Mouse (Mus musculus) A20 (cell line): ENCODE results near the gene Gdap1l1.
A peak's percentile ranks its signal among the peaks of the same experiment; 100 is the strongest.
"Not testable (repeated sequence)": the region's sequence is repeated elsewhere in the genome, so short reads cannot be mapped to it uniquely, and the experiment has no call there.

Experiments used
- DNase-seq: peaks from one replicate; pipeline ENCODE4 v3.0.0-alpha.2; 2011; ENCODE audit warnings: low read depth, low spot score

The Gdap1l1 gene

GRCm38 (mm10) chr2:163438246-163438618 is at the start of gene Gdap1l1:
Gene Gdap1l1, plus strand, starts transcription at chr2:163438476.
- DNase-seq, result no peak

DNA sequence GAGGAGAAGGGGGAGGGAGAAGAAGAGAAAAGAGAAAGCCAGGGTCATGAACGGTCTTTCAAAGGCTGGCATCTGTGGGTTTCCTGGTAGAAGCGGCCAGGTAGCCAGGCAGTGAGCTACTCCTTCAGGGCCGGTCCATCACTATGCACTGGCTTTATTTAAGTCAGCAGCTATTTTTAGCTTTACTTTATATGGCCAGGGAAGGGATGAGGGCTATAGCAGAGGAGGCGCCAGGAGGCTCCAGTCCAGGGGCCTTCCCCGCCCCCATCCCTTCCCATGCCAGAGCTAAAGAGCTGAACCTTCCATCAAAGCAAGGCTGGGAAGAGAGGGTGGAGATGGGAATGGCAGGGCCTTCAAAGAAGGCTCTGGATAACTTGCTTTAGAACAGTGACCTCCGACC is 45.8 kb upstream of the Gdap1l1 start:
- DNase-seq, result no peak

DNA sequence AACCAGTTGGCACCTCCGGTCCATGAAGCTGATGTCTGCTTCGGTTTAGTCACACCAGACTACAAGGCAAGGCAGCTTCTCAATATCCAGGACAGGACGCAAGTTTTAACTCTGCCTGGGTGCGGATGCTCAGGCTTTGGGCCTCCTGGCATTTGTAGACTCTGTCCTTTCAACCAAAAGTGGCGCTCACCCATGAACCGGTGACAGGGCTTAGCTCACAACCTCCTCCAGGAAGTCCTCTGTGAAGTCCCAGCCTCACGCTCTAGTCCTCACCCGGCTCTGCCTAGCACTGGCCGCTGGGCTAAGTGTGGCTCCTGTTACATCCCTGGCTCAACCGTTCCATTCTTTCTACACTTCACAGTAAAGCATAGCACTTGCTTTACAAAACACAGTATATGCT is 45.0 kb upstream of the Gdap1l1 start:
- DNase-seq, result no peak

GRCm38 (mm10) chr2:163393976-163394375 is 44.3 kb upstream of the Gdap1l1 start:
- no peak for DNase-seq

GRCm38 (mm10) chr2:163394977-163395376 is 43.3 kb upstream of the Gdap1l1 start:
- no peak for DNase-seq

- no peak for DNase-seq
Observed at GRCm38 (mm10) chr2:163397071-163397470, 41.2 kb upstream of the Gdap1l1 start.

- DNase-seq, result no peak
Observed at GRCm38 (mm10) chr2:163397905-163398304, 40.4 kb upstream of the Gdap1l1 start, which contains the start of gene Jph2. Gene Jph2, minus strand, starts transcription at chr2:163397993.

DNA sequence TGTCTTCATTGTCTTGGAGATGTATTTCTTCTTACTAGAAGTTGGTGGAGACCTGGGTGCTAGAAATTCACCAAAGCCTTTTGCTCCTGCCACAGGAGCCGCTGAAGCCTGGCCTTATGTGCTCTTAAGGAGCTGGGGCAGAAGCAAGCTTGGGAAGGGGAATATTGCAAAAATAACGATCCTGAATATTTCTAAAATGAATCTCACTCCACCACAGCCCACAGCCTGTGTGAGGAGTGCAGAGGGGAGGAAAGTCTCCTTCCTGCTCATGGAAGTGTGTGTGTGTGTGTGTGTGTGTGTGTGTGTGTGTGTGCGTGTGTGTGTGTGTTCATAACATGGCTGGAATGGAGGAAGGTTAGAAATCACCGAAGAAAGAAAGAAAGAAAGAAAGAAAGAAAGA is 39.5 kb upstream of the Gdap1l1 start:
- DNase-seq, result no peak

DNA sequence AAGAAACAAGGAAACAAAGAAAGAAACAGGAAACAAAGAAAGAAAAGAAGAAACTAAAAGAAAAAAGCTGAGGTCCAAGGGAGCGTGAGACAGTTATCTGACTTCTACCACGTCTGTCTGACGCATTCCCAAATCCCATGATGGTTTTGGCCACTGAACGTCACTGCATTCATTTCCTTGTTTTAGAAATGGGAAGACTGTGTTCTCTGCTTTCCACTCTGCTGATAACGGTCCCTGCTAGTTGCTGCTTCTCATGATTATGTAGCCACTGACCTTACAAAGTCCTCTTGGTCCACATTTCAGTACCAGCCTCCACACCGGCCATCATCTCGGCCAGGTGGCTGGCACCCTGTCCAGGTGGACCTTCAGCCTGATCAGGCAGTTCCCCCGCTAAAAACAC is 39.1 kb upstream of the Gdap1l1 start:
- no peak for DNase-seq

DNA sequence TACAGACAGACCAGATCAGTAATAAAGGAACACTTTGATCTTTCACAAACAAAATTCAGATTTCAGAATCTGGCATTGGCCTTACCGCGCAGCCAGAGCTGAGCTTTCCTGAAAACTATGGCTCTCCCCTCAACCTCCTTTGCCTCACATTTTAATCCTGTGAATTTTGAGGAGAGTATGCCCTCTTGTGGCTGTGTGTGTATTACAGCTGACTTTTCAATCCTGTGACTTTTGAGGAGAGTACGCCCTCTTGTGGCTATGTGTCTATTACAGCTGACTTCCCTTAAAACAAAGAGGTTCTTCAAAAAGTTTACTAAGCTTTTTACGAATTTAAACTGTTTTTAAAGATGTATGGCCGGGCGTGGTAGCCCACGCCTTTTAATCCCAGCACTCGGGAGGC is 37.1 kb upstream of the Gdap1l1 start:
- peak; percentile 79 for DNase-seq

DNA sequence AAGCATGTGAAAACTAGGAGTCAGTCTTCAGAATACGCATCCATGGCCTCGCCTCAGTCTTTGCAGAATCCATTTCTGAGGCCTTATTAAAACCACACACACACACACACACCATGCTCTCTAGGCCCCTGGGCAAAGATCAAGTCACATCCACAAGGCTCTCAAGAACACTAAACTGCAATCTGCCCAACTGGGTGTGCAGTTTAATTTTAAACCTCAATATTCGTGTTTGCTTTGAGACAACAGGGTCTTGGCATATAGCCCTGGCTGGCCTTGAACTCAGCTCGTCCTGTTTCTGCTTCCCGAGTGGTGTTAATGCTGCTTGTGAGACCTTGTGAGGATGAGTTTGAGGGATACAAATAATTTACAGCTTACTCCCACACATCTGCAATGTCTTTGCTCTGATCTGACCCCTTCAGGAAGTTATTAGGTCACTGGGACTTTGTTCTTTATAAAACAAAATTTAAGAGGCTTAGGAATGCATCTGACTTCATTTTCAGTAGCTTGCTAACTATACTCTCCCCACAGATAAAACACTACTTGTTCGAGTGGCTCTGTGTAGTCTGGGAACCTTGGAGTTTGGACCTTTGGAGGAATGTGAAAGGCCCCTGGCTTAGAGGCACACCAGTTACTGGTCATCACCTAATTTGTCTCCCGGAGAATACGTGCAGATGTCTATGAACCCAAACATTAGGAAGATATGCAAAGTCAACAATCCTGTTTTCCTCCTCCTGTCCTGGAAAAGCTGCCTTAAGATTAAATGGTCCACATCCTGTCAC is 34.0 kb upstream of the Gdap1l1 start:
- DNase-seq, result no peak

- DNase-seq, result no peak
Observed at GRCm38 (mm10) chr2:163410211-163410610, 28.1 kb upstream of the Gdap1l1 start.

GRCm38 (mm10) chr2:163411344-163411743 is 26.9 kb upstream of the Gdap1l1 start:
- DNase-seq, result not testable (repeated sequence)

GRCm38 (mm10) chr2:163411840-163412239 is 26.4 kb upstream of the Gdap1l1 start:
- peak; percentile 26 for DNase-seq

DNA sequence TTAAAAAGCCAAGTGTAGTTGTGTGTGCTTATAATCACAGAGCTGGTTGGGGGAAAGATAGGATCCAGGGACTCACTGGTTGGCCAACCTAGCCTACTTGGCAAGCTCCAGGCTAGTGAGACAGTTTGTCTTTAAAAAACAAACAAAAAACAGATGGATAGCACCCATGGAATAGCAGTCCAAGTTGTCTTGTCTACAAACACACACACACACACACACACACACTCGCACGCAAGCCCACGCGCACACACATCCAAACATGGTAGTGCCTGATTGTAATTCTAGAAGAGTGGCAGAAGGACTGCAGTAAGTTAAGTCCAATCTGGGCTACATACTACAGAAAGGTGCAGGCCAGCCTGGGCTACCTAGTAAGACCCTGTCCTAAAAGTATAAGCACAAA is 25.9 kb upstream of the Gdap1l1 start:
- DNase-seq, result no peak

GRCm38 (mm10) chr2:163412846-163413590 is 25.3 kb upstream of the Gdap1l1 start:
- DNase-seq, result no peak

DNA sequence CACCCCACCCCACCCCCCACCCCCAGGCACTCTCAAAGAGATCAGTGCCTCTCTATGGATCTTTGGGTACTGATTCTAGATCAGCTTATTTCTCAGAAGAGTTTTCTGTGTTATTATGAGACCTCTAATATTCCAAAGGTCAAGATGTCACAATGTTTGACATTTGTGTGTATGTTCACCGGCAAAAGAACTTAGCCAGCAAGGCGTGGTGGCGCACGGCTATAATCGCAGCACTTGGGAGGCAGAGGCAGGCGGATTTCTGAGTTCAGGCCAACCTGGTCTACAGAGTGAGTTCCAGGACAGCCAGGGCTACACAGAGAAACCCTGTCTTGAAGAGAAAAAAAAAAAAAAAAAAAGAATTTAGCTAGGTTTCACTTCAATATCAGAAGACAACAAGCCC is 21.2 kb upstream of the Gdap1l1 start:
- DNase-seq, result no peak

- DNase-seq, result no peak
Observed at GRCm38 (mm10) chr2:163417830-163418229, 20.4 kb upstream of the Gdap1l1 start.

DNA sequence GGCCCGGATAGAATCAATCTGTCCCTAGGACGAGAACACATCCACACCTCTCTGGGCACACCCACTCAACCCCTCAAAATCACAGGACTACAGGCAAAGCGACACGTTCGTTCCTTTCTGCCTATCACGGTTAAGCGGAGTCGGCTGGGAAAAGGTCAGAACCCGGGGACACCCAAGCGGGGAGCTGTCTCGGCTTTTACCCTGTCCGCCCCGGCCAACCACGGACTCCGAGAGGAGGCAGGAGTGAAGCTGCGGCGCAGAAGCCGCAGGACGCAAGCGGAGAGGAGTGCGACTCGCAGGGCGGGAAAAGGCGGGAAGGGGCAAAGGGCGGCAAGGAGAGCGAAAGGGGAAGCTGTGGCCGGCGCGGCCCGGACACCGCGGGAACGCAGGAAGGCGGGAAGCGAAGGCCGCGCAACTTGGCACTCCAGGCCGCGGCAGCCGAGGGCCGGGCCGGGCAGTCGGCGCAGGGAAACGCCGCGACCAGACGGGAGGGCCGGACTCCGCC is 19.4 kb upstream of the Gdap1l1 start:
- DNase-seq, result peak; percentile 83

DNA sequence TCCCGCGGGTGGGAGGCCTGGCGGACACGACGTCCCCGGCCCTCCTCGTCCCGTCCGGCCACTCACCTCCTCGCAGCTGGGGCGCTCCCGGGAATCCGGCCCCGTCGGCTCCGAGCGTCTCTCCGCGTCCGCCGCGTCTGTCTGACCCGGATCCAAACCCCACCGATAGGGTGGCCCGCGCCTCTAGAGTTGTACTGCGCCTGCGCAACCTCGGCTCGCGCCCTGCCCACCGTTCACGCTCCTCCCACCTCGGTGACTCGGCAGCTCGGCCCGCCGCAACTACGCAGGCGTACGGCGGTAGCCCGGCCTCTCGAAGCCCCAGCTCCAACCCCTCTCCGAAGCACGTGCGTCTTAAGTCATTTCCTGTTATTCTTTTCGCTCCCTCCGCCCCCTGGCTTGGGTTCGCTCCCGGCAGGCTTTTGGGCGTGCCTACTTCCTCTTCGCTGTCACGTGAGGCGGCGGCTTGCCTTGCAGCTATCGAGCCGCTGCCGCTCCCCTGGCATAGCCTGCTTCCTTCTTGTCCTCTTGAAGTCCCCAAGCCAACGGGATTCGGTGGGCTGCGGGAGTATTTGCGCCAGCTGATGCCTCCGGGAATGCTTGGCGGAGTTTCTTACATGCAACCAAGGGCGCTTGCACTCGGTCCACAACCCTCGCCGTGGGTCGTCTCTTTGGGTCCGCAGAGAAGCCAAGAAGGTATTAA is 18.8 kb upstream of the Gdap1l1 start:
- DNase-seq, result peak; percentile 99

GRCm38 (mm10) chr2:163420366-163420886 is 17.9 kb upstream of the Gdap1l1 start:
- peak; percentile 30 for DNase-seq
